Mouse (Mus musculus): ENCODE measurements around the gene Lrp11.

GRCm38 (mm10) chr10:7608611-7609010 lies 19.0 kb downstream of the Lrp11 start:
- TF ChIP-seq GATA1 (IDR thresholded peaks at IDR 0.05; ENCODE audit: low read length): no peak
- TF ChIP-seq TAL1 (IDR thresholded peaks at IDR 0.05; ENCODE audit: low read length): no peak
